In the genomic region with DNA sequence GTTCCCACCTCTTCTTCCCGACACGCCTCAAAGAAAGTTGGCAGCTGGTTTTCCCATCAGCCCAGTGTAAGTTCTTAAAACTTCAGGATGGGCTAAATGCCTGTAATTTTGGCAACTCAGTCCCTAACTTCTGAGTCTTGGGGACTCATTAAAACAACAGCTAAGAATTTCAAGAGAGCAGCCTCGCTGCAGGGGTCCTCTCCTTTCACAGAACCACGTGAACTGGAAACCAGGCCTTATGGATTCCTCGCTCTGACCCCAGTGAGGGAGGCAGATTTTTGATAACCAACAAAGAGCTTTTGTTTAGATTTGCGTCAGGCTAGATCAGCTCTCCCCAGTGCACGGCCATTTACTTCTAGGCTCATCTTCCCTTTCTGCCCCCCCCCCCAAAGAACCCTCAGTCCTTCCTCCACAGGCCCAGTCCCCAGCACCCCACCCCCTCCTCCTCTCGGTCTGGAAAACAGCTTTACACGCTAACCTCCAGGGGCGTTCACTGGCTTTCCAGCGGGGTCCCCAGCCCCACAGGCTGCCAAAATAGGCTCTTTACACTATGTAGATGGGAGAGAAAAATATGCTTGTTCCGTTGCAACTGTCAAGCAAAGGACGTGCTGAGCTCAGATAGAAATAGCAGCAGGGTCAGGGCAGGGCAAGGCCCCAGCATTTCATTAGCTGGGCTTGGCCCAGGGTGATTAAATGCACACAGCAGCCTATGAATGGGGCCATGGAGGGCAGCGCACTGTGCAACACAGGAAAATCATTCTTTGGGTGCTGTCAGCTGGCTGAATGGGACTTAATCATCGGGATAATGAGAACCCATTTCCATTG, we compare ENCODE assay signal across 7 mouse cellular contexts.
DNase-seq lines count a peak whose midpoint lies in the region; ATAC-seq lines count a peak whose summit lies in the region.

No protein-coding gene starts in this region.

- 0 out of 2 replicates have a peak overlapping the region, but pooled peaks have one; percentile 7 for H3K9ac ChIP-seq in embryonic facial prominence, embryonic 12.5 days
- H3K9ac ChIP-seq in limb, embryonic 12.5 days (replicated peaks): 0 out of 2 replicates have a peak overlapping the region, but pooled peaks have one; percentile 3

- 14% methylated on average over 15 of the region's 15 CpGs for WGBS in embryonic facial prominence, embryonic 12.5 days
- 5% methylated on average over 15 of the region's 15 CpGs for WGBS in limb, embryonic 12.5 days

- ATAC-seq in embryonic facial prominence, embryonic 12.5 days (ENCODE audit: insufficient number of reproducible peaks, insufficient read depth, low FRiP score, low TSS enrichment): peak; percentile 84
- peak; percentile 64 for ATAC-seq in limb, embryonic 12.5 days (ENCODE audit: insufficient number of reproducible peaks, insufficient read depth, low FRiP score, low TSS enrichment, low read depth)

- H3K4me2 ChIP-seq in embryonic facial prominence, embryonic 12.5 days (replicated peaks): no peak overlapping the region
- H3K4me2 ChIP-seq in limb, embryonic 12.5 days: peak overlapping the region; percentile 28; the same call in 1 of the 2 replicates

- no peaks in the 10 kb centered on the region for H3K27me3 ChIP-seq in embryonic facial prominence, embryonic 12.5 days
- no peaks in the 10 kb centered on the region for H3K27me3 ChIP-seq in limb, embryonic 12.5 days

- peaks cover 36% of the 10 kb centered on the region for H3K4me1 ChIP-seq in embryonic facial prominence, embryonic 12.5 days
- peaks cover 43% of the 10 kb centered on the region for H3K4me1 ChIP-seq in limb, embryonic 12.5 days (replicated peaks)

- 0 out of 2 replicates have a peak, but pooled peaks cover 9% of the 10 kb centered on the region for H3K9me3 ChIP-seq in embryonic facial prominence, embryonic 12.5 days
- peaks cover 7% of the 10 kb centered on the region; the same call in 1 of the 2 replicates for H3K9me3 ChIP-seq in limb, embryonic 12.5 days

- H3K4me3 ChIP-seq in embryonic facial prominence, embryonic 12.5 days: no peak overlapping the region
- no peak overlapping the region for H3K4me3 ChIP-seq in limb, embryonic 12.5 days (replicated peaks)

- no peaks in the 10 kb centered on the region for H3K36me3 ChIP-seq in embryonic facial prominence, embryonic 12.5 days
- no peaks in the 10 kb centered on the region for H3K36me3 ChIP-seq in limb, embryonic 12.5 days

- peak overlapping the region; percentile 90 for H3K27ac ChIP-seq in embryonic facial prominence, embryonic 12.5 days
- H3K27ac ChIP-seq in limb, embryonic 12.5 days: peak overlapping the region; percentile 92

- peak; percentile 46 for DNase-seq in adrenal gland, postnatal 25 days
- peak; percentile 8 for DNase-seq in heart, postnatal 4 days
- peak; percentile 93 for DNase-seq in retina, embryonic 14.5 days (ENCODE audit: low spot score)
- no peak for DNase-seq in natural killer cell, adult 2 months (ENCODE audit: low spot score in 2 of 2)
- no peak for DNase-seq in cerebellum, postnatal 25 days

Comparison
In these comparisons a context has a peak if more than half of its experiments do, and no peak if none do; other contexts are left out.
1. DNase-seq: peak in adrenal gland, postnatal 25 days (single experiment), heart, postnatal 4 days (single experiment) and retina, embryonic 14.5 days (single experiment); none in natural killer cell, adult 2 months (0 of 2) and cerebellum, postnatal 25 days (0 of 2).